Mouse (Mus musculus) frontal cortex, postnatal 25 days (tissue): ENCODE data around the gene H3f3a.
A peak's percentile ranks its signal among the peaks of the same experiment; 100 is the strongest.

ENCODE experiments used
- DNase-seq, 2 experiments: peaks; one replicate each; pipeline ENCODE4 v3.0.0; 2022; ENCODE audit warnings: low spot score in 2 of 2

H3f3a gene

GRCm38 (mm10) chr1:180782906-180783579 is 30.7 kb downstream of the H3f3a start:
- DNase-seq = no peak

- no peak for DNase-seq
These were observed 32.5 kb downstream of the H3f3a start for GRCm38 (mm10) chr1:180781250-180781649.

GRCm38 (mm10) chr1:180780291-180780690 is 33.5 kb downstream of the H3f3a start:
- DNase-seq = no peak

GRCm38 (mm10) chr1:180778941-180779340 is 34.8 kb downstream of the H3f3a start:
- DNase-seq = no peak

GRCm38 (mm10) chr1:180778403-180778754 is 35.4 kb downstream of the H3f3a start:
- DNase-seq = no peak

GRCm38 (mm10) chr1:180777660-180778402 is 35.9 kb downstream of the H3f3a start:
- peak; percentile 57 to 69 for DNase-seq

GRCm38 (mm10) chr1:180777289-180777659 is 36.5 kb downstream of the H3f3a start:
- no peak for DNase-seq

GRCm38 (mm10) chr1:180776494-180776893 is 37.2 kb downstream of the H3f3a start:
- no peak for DNase-seq

GRCm38 (mm10) chr1:180775849-180776493 is 37.8 kb downstream of the H3f3a start:
- no peak for DNase-seq

- no peak for DNase-seq
These were observed 38.4 kb downstream of the H3f3a start for GRCm38 (mm10) chr1:180775317-180775716.

- DNase-seq = no peak
These were observed 39.1 kb downstream of the H3f3a start for GRCm38 (mm10) chr1:180774664-180775063.

GRCm38 (mm10) chr1:180772291-180772690 is 41.5 kb downstream of the H3f3a start:
- no peak for DNase-seq

- DNase-seq = no peak
These were observed 42.0 kb downstream of the H3f3a start for GRCm38 (mm10) chr1:180771722-180772121.

- no peak for DNase-seq
These were observed 42.4 kb downstream of the H3f3a start for GRCm38 (mm10) chr1:180771306-180771705.

GRCm38 (mm10) chr1:180768334-180769168 is 45.2 kb downstream of the H3f3a start:
- DNase-seq = peak; percentile 42 to 50

GRCm38 (mm10) chr1:180767541-180768333 is 46.0 kb downstream of the H3f3a start:
- no peak for DNase-seq

- DNase-seq = no peak
These were observed 47.2 kb downstream of the H3f3a start for GRCm38 (mm10) chr1:180766557-180766956.

- no peak for DNase-seq
These were observed 48.4 kb downstream of the H3f3a start for GRCm38 (mm10) chr1:180765393-180765792.

GRCm38 (mm10) chr1:180763828-180764227 is 49.9 kb downstream of the H3f3a start:
- DNase-seq = peak; percentile 76 to 80

GRCm38 (mm10) chr1:180763307-180763706 is 50.4 kb downstream of the H3f3a start:
- no peak for DNase-seq

GRCm38 (mm10) chr1:180762679-180763078 is 51.1 kb downstream of the H3f3a start:
- DNase-seq = no peak
